Mouse (Mus musculus): Measurements from ENCODE around the gene Slc35g2. TPM values are rescaled to one million over a fixed set of nuclear protein-coding genes. Genes with fewer than 3 reads are reported as not detected.
A peak's percentile ranks its signal among the peaks of the same experiment; 100 is the strongest.

Gene Slc35g2
- not detected in 2 replicates for polyA plus RNA-seq (2012; ENCODE audit: insufficient read depth, insufficient read length, missing spikeins)

- Histone ChIP-seq H3K27ac (replicated peaks; ENCODE audit: low read depth, low read length) (no peak within 1 kb of the TSS; the same call in 1 of the 2 replicates), H3K4me3 (ENCODE audit: insufficient read depth, low read depth, low read length) (peak within 1 kb of the TSS; percentile 66), H3K4me1 (ENCODE audit: control insufficient read depth, insufficient read depth, insufficient read length, low read length) (no peaks in the 10 kb centered on the region)
These were observed at the start of gene Slc35g2 for GRCm38 (mm10) chr9:100570626-100571233. TSS of gene Slc35g2 (minus strand) at chr9:100571090.

GRCm38 (mm10) chr9:100616947-100617346 is 46.1 kb upstream of the Slc35g2 start:
- no peaks in the 10 kb centered on the region for H3K4me1 ChIP-seq (ENCODE audit: control insufficient read depth, insufficient read depth, insufficient read length, low read length)
- H3K27ac ChIP-seq (replicated peaks; ENCODE audit: low read depth, low read length), result no peak overlapping the region
- H3K4me3 ChIP-seq (ENCODE audit: insufficient read depth, low read depth, low read length), result no peak overlapping the region

GRCm38 (mm10) chr9:100613501-100614071 is 42.7 kb upstream of the Slc35g2 start:
- Histone ChIP-seq H3K4me3 (ENCODE audit: insufficient read depth, low read depth, low read length) (no peak overlapping the region), H3K27ac (replicated peaks; ENCODE audit: low read depth, low read length) (no peak overlapping the region), H3K4me1 (ENCODE audit: control insufficient read depth, insufficient read depth, insufficient read length, low read length) (no peaks in the 10 kb centered on the region)

- no peak overlapping the region for H3K27ac ChIP-seq (replicated peaks; ENCODE audit: low read depth, low read length)
These were observed 35.2 kb upstream of the Slc35g2 start for GRCm38 (mm10) chr9:100605985-100606554.

GRCm38 (mm10) chr9:100605522-100605921 is 34.6 kb upstream of the Slc35g2 start:
- Histone ChIP-seq H3K4me1 (ENCODE audit: control insufficient read depth, insufficient read depth, insufficient read length, low read length) (no peaks in the 10 kb centered on the region), H3K4me3 (ENCODE audit: insufficient read depth, low read depth, low read length) (no peak overlapping the region), H3K27ac (replicated peaks; ENCODE audit: low read depth, low read length) (no peak overlapping the region)

More at GRCm38 (mm10) chr9:100605985-100606554, 35.2 kb upstream of the Slc35g2 start:
- H3K4me1 ChIP-seq (ENCODE audit: control insufficient read depth, insufficient read depth, insufficient read length, low read length), result no peaks in the 10 kb centered on the region
- no peak overlapping the region for H3K4me3 ChIP-seq (ENCODE audit: insufficient read depth, low read depth, low read length)

GRCm38 (mm10) chr9:100603156-100603555 is 32.3 kb upstream of the Slc35g2 start:
- Histone ChIP-seq H3K4me1 (ENCODE audit: control insufficient read depth, insufficient read depth, insufficient read length, low read length) (no peaks in the 10 kb centered on the region), H3K4me3 (ENCODE audit: insufficient read depth, low read depth, low read length) (no peak overlapping the region), H3K27ac (replicated peaks; ENCODE audit: low read depth, low read length) (no peak overlapping the region)

GRCm38 (mm10) chr9:100602130-100602529 is 31.2 kb upstream of the Slc35g2 start:
- Histone ChIP-seq H3K4me3 (ENCODE audit: insufficient read depth, low read depth, low read length) (no peak overlapping the region), H3K27ac (replicated peaks; ENCODE audit: low read depth, low read length) (no peak overlapping the region), H3K4me1 (ENCODE audit: control insufficient read depth, insufficient read depth, insufficient read length, low read length) (no peaks in the 10 kb centered on the region)

- H3K4me1 ChIP-seq (ENCODE audit: control insufficient read depth, insufficient read depth, insufficient read length, low read length), result no peaks in the 10 kb centered on the region
- H3K27ac ChIP-seq (replicated peaks; ENCODE audit: low read depth, low read length), result no peak overlapping the region
These were observed 29.0 kb upstream of the Slc35g2 start for GRCm38 (mm10) chr9:100599761-100600328.

GRCm38 (mm10) chr9:100597546-100597945 is 26.7 kb upstream of the Slc35g2 start, which contains the start of gene Stag1:
TSS of gene Stag1 (plus strand) at chr9:100597798.
- no peaks in the 10 kb centered on the region for H3K4me1 ChIP-seq (ENCODE audit: control insufficient read depth, insufficient read depth, insufficient read length, low read length)
- no peak within 1 kb of the TSS for H3K4me3 ChIP-seq (ENCODE audit: insufficient read depth, low read depth, low read length)
- H3K27ac ChIP-seq (replicated peaks; ENCODE audit: low read depth, low read length), result no peak within 1 kb of the TSS

More at GRCm38 (mm10) chr9:100599761-100600328, 29.0 kb upstream of the Slc35g2 start:
- H3K4me3 ChIP-seq (ENCODE audit: insufficient read depth, low read depth, low read length), result no peak overlapping the region

- no peak overlapping the region for H3K27ac ChIP-seq (replicated peaks; ENCODE audit: low read depth, low read length)
- H3K4me3 ChIP-seq (ENCODE audit: insufficient read depth, low read depth, low read length), result no peak overlapping the region
- no peaks in the 10 kb centered on the region for H3K4me1 ChIP-seq (ENCODE audit: control insufficient read depth, insufficient read depth, insufficient read length, low read length)
These were observed 25.4 kb upstream of the Slc35g2 start for GRCm38 (mm10) chr9:100596317-100596716.

- no peak overlapping the region for H3K27ac ChIP-seq (replicated peaks; ENCODE audit: low read depth, low read length)
- no peaks in the 10 kb centered on the region for H3K4me1 ChIP-seq (ENCODE audit: control insufficient read depth, insufficient read depth, insufficient read length, low read length)
- H3K4me3 ChIP-seq (ENCODE audit: insufficient read depth, low read depth, low read length), result no peak overlapping the region
These were observed 19.6 kb upstream of the Slc35g2 start for GRCm38 (mm10) chr9:100590462-100590861.

- H3K4me1 ChIP-seq (ENCODE audit: control insufficient read depth, insufficient read depth, insufficient read length, low read length), result no peaks in the 10 kb centered on the region
- no peak overlapping the region for H3K4me3 ChIP-seq (ENCODE audit: insufficient read depth, low read depth, low read length)
- H3K27ac ChIP-seq (replicated peaks; ENCODE audit: low read depth, low read length), result no peak overlapping the region
These were observed 13.1 kb upstream of the Slc35g2 start for GRCm38 (mm10) chr9:100584031-100584430.

GRCm38 (mm10) chr9:100582883-100583575 is 12.1 kb upstream of the Slc35g2 start:
- H3K27ac ChIP-seq (replicated peaks; ENCODE audit: low read depth, low read length), result no peak overlapping the region
- no peaks in the 10 kb centered on the region for H3K4me1 ChIP-seq (ENCODE audit: control insufficient read depth, insufficient read depth, insufficient read length, low read length)

GRCm38 (mm10) chr9:100581543-100582492 is 10.9 kb upstream of the Slc35g2 start:
- Histone ChIP-seq H3K4me1 (ENCODE audit: control insufficient read depth, insufficient read depth, insufficient read length, low read length) (no peaks in the 10 kb centered on the region), H3K27ac (replicated peaks; ENCODE audit: low read depth, low read length) (no peak overlapping the region)

More at GRCm38 (mm10) chr9:100582883-100583575, 12.1 kb upstream of the Slc35g2 start:
- H3K4me3 ChIP-seq (ENCODE audit: insufficient read depth, low read depth, low read length), result no peak overlapping the region

More at GRCm38 (mm10) chr9:100581543-100582492, 10.9 kb upstream of the Slc35g2 start:
- no peak overlapping the region for H3K4me3 ChIP-seq (ENCODE audit: insufficient read depth, low read depth, low read length)

Measured in brown adipose tissue, adult 24 weeks (tissue).